In genomic region chr1:36437223-36437622, GRCm38 (mm10) we compare ENCODE assay signal across 17 mouse cellular contexts.
"Had no signal": no experiment of that assay in that cellular context is flagged by ENCODE, and none has a peak within 500 bp of the region (broad histone marks: within the 10 kb centered on the region; RNA-seq: fewer than 3 reads in every experiment).

No protein-coding gene starts in this region.

- H3K9me3 ChIP-seq: liver, embryonic 15.5 days; lung, embryonic 15.5 days; midbrain, embryonic 10.5 days; midbrain, embryonic 12.5 days; neural tube, embryonic 12.5 days; stomach, embryonic 15.5 days had no signal

- DNase-seq: liver, postnatal 0 days; lung, adult 2 months; lung, postnatal 14 days; lung, postnatal 36 days; midbrain, embryonic 14.5 days; right cerebral cortex, postnatal 14 days; thymus, adult 2 months; thymus, postnatal 25 days; thymus, postnatal 4 days had no signal

- H3K4me1 ChIP-seq: liver, embryonic 15.5 days; lung, embryonic 15.5 days; midbrain, embryonic 10.5 days; midbrain, embryonic 12.5 days; neural tube, embryonic 12.5 days; stomach, embryonic 15.5 days had no signal

- H3K27ac ChIP-seq: liver, embryonic 15.5 days; lung, embryonic 15.5 days; midbrain, embryonic 10.5 days; midbrain, embryonic 12.5 days; neural tube, embryonic 12.5 days; stomach, embryonic 15.5 days; stomach, postnatal 0 days had no signal

- H3K4me3 ChIP-seq: liver, embryonic 15.5 days; lung, embryonic 15.5 days; midbrain, embryonic 10.5 days; midbrain, embryonic 12.5 days; neural tube, embryonic 12.5 days; stomach, embryonic 15.5 days had no signal

- ATAC-seq: liver, postnatal 0 days; lung, postnatal 0 days had no signal

- H3K4me2 ChIP-seq: liver, embryonic 15.5 days; lung, embryonic 15.5 days; midbrain, embryonic 12.5 days; neural tube, embryonic 12.5 days; stomach, embryonic 15.5 days had no signal

- H3K9ac ChIP-seq: liver, embryonic 15.5 days; liver, postnatal 0 days; lung, embryonic 15.5 days; midbrain, embryonic 12.5 days; neural tube, embryonic 12.5 days; stomach, embryonic 15.5 days had no signal

- H3K27me3 ChIP-seq: liver, embryonic 15.5 days; lung, embryonic 15.5 days; midbrain, embryonic 12.5 days; neural tube, embryonic 12.5 days; stomach, embryonic 15.5 days had no signal
